Mouse (Mus musculus) urinary bladder, postnatal 14 days (tissue): Measurements from ENCODE around the gene Rfx1.

Experiments
- DNase-seq: peaks from one replicate; pipeline ENCODE4 v3.0.0; 2021; ENCODE audit warnings: low spot score

The Rfx1 gene

DNA sequence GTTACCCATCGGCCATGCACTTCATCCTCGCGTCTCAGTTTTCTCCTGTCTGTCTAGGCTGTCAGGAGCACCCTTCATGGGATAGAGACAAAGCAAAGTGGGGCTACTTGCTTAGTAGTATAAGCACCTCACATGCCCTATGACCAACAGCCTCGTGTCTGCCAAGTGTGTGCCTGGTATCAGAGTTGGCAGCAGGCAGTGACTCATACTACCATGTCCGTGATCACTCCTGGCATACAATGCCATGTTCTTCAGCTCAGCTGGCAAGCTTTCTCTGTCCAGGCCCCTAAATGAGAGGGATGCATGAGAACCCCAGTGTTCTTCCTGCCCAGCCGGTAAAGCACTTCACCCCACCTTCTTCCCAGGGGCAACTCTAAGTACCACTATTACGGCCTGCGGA, 24.0 kb downstream of the Rfx1 start:
- no peak for DNase-seq

DNA sequence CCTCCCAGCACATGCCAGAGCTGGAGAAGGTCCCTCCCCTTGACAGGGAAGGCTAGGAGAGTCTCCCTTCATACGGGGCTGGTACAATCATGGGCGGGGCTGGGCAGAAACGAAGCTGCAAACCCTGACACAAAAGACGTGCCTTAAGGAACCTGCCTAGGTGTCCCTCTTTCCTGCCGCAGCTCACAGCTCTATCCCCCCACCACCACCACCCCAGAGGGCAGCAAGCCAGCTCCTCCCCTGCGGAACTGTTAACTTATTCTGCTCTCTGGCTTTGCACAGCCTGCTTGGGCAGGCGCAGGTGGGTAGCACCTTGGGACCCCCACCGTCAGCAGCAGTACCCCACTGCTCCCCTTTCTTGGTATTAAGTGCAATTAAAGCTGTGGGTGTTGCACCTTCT, 29.4 kb downstream of the Rfx1 start:
- no peak for DNase-seq

DNA sequence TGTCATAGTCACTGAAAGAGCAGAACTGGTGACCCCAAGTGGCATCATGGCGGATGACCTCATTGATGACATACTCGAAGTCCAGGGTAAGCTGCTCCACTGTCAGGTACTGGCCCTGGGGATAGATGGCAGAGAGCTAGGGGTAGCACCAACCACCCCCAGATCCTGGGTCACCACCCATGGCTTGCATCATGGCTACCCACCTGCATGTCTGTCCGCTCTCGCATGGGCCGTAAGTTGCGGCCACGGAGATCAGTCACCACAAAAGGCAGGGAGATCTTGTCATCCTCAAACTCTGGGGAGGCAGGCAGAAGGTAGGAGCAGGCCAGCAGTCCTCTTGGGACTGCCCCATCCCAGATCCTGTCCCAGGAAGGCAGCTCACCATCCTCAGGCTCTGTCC, 31.7 kb downstream of the Rfx1 start:
- DNase-seq, result no peak

DNA sequence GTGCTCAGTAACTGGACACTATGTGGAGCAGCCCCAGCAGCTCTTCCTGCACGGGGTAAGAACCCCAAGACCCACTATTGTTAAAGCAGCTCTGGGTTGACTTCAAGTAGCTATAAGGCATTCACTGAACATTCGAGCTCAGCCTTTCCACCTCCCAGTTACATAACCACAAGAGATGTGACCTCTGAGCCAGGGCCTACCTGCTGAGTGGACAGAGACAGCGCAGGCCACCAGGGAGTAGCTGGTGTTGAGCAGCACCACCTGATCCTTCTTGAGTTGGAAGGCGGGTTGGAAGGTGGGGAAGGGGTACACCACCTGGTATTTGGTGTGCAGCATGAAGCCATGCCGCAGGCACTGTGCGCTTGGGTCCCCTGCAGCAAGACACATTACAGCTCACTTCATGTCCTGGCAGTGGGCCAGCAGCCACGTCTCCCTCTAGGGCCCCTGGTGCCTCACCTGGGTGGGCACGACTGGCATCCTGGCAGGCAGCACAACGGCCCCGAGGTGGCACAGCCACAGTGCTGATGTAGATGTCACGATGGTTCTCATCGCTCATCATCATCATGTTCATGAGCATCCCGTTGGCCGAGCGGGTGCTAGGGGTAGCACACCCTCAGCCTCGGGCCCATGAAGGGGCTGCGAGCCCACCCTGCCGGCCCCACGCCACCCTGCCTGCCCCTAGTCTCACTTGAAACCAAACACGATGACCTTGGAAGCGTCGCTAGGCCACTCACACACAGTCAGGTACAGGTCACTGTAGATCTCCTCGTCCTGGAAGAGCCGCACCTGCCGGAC, 35.0 kb downstream of the Rfx1 start:
- no peak for DNase-seq

DNA sequence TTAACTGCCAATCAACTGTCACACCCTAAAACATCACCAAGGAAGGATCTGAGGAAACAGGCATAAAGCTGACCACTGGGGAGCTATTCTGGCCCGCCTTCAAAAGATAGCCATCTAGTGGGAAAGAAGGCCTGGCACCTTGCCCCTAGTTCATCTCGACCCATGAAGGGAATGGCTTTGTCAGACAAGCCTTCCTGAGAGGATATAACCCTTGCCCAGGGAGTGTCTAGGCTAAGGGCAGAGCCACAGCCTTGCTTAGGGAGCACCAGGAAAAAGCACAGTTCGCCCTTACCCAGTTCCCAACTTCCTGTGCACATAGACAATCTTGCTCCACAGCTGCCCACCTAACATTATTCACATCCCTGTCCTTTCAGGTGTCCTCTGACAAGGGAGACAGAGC, 37.0 kb downstream of the Rfx1 start:
- no peak for DNase-seq

DNA sequence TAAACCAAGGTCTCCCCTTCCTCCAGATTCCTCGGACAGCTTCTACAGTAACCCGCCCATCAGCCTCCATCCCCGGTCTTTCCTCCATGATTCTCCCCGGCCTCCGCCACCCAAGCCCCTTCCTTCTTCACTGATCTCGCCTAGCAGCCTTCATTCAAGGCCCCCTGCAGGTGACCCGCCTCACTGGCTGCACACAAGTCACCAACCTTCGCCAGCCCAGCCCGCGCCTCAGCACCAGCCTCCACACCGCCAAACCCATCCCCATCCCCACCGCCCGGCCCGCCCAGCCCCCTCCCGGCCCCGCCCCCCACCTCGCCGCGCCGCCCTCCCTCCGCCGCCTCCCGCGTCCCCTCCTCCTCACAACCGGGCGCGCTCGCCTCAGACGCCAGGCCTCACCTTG, 37.6 kb downstream of the Rfx1 start:
- DNase-seq, result no peak

DNA sequence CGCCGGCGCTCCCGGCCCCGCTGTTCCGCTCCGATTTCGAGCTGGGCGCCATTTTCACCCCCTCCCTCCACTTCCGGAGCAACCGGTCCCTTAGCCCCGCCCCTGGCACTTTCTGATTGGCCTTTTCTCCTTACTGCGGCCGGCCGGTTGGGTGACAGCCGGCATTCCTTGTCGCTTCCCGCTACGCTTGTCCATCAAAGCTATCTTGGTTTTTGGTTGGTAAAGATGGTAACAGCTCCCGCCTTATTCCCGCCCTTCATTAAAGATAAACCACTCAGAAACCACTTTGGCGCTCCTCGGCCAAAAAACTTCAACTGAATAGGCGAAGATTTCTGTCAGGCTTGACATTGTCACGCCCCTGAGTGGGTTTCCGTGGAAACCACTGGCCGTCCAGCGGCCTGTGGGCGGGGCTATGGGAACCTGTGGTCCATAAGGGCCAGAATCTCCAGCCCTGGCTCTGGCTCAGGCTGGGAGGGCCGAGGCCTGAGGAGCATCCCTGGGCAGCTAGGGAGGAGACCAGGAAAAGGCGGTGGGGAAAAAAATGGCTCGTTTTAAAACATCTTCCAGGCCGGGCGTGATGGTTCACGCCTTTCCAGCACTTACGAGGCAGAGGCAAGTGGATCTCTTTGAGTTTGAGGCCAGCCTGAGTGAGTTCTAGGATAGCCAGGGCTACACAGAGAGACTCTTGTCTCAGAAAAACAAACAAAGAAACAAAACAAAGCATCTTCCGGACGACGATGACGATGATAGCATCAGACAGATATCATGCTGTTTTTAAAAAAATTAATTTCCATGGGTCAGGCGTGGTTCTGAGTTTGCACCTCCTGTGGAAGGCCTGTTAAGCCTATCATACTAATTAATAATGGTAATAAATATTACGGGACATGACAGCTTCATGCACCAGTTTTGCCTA, 38.3 kb downstream of the Rfx1 start, which contains the start of gene Dcaf15:
Gene Dcaf15, minus strand, starts transcription at position 72 of the 913 bp plus-strand sequence.
- DNase-seq, result peak; percentile 99

DNA sequence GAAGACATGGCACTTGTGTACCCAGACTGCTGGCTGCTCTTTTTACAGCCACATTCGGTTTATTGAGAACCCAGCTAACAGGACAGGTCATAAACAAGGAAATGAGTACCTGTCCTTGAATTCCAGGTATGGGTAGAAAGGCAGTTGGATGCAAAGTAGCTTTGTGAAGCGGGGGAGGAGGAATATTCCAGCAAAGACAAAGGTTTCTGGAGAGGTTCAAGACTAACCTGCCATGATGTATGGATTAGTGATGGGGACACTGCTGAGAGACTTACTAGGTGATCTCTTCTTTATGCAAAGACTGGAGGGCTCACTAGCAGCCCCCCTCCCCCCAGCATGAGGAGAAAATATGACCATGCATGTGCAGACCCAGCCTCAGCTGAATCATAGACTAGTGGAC, 39.0 kb downstream of the Rfx1 start:
- no peak for DNase-seq

DNA sequence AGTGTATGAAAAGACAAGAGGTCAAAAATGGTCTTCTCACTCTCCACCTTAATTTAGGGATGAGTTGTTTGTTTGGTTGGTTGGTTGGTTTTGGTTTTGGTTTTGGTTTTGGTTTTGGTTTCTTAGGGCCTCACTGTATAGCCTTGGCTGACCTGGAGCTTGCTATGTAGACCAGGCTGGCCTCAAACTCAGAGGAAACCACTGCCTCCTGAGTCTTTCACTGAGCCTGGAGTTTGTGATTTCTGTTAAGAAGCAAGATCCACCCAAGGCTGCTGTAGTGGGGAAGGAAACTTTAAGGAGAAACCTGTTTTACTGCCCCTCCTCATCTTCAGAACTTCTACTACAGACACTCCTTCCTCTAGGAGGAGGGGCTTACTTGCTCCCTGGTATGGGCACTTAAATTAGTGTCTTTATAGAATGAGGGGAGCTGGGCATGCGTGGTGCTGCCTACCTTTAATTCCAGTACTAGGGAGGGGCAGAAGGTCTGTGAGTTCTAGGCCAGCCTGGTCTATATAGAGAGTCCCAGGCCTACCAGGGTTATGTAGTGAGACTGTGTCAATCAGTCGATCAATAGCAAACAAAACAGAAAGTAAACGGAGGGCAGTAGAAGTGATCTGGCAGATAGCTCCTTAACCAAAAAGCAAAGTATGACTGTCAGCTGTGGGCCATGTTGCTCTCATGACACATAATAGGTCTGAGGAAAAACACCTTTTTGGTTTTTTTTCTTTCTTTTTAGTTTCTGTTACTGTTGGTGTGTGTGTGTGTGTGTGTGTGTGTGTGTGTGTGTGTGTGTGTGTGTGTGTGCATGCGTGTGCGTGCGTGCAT, 39.8 kb downstream of the Rfx1 start:
- DNase-seq, result no peak

DNA sequence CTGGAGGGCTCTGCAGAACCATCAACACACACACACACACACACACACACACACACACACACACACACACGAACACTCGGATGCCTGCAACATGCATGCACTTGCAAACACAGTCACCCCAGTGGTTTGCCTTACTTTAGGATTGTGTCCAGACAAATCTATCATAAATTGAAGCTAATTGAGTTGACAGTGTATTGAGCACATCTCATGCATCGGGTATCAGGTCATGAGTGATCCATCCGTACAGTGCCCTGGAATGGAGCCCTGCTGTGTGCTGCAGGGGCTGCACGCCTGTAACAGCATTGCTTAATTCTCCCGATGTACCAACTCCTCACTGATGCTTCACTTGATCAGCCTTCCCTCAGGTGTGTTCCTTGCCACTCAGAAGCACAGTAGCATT, 49.0 kb downstream of the Rfx1 start:
- DNase-seq, result no peak

DNA sequence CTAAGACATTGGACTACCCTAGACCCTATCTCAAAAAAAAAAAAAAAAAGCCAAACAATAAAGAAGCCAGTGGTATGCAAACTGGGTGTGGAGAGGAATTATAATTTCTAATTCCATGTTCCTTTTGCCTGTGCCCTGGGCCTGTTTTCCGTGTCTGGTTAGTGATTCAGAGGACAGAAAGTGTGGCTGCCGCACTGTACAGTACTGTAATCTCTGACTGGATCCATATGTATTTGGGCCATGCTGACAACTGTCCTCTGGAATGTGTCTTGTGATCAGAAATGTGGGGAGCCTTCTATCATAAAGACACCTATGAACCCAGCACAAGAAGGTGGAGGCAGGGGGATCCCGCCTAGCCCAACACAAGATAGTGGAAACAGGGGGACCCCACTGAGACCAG, 55.5 kb downstream of the Rfx1 start:
- no peak for DNase-seq

DNA sequence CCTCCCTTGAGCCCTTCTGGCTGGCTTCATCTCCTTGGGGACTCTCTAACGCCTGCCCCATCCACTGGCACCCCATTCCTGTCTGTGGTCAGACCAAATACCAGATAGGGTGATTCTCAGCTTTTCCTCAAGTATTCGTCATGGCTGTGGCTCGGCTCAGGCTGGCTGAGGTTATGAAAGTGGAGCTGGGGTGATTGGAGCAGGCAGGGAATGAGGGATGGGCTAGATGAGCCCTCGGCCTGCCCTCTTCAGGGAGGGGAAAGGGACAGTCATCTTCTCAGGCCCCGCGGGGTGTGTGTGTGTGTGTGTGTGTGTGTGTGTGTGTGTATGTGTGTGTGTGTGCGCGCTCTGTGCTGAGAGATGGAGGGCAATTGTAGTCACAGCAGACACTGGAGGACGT, 59.0 kb downstream of the Rfx1 start, which contains the start of gene Podnl1:
Gene Podnl1, plus strand, starts transcription at position 334 of the 400 bp plus-strand sequence.
- DNase-seq, result peak; percentile 19

DNA sequence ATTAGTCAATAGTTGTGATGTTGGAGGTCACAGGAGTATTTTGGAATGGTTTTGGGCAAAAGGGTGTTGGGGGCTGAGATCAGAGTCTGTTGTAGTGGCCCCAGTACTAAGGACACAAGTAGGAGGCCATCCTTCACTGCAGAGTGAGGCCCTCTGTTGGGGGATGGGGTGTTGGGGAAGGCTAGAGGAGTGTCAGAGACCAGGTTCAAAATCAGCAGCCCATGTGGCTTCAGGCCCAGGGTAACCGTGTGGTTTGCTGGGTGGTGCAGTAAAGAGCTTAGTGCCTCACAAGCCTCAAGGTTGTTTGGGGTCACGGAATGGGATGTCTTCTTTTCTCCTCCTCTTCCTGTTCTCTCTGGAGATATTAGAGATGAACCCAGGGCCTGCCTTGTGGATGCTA, 60.1 kb downstream of the Rfx1 start:
- no peak for DNase-seq

DNA sequence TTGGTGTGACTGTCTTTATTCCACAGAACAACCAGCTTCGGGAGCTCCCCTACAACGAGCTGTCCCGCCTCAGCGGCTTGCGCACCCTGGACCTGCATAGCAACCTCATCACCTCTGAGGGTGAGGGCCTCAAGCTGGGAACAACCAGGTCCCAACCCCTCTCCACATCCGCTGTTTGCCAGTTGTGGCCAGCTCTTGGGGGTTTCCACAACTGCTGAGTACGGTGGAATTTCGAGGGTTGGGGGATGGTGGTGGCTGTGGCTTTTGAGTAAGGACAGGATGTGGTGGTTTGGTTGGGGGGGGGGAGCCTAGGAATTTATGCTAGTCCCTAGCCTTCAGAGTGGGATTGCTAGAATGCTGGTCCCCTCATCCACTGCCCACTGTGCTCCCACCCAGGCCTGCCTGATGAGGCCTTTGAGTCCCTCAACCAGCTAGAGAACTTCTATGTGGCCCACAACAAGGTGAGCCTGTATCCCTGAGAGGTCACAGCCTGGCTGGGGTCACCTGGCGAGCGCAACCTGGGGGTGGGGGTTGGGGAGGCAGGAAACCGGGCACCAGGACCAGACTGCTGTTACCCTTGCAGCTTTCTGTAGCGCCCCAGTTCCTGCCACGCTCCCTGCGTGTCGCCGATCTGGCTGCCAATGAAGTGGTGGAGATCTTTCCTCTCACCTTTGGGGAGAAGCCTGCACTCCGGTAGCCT, 60.7 kb downstream of the Rfx1 start:
- DNase-seq, result no peak

DNA sequence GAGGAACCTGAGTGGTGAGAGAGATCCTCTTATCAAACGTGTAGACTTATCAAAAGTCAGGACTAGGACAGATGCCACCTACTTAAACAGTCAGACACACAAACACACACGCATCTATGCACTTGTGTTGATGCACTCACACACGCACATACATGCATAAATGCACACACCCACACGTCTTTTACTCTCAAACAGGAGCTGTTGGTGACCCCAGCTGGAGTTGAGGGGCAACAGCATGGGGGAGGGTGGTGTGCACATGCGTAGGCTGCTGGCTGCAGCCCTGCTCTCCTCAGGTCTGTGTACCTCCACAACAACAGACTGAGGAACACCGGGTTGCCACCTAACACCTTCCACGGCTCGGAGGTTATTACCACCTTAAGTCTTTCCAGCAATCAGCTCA, 61.6 kb downstream of the Rfx1 start:
- DNase-seq, result no peak

DNA sequence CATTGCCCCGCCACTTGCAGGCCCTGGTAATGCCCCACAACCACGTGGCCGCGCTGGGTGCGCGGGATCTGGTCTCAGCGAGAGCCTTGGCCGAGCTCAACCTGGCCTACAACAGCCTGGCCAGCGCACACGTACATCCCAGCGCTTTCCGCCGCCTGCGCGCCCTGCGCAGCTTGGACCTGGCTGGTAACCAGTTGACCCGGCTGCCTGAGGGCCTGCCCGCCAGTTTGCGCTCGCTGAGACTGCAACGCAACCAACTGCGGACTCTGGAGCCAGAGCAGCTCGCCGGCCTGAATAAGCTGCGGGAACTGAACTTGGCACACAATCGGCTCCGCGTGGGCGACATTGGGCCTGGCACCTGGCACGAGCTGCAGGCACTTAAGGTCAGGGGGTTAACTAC, 64.2 kb downstream of the Rfx1 start:
- DNase-seq, result no peak

DNA sequence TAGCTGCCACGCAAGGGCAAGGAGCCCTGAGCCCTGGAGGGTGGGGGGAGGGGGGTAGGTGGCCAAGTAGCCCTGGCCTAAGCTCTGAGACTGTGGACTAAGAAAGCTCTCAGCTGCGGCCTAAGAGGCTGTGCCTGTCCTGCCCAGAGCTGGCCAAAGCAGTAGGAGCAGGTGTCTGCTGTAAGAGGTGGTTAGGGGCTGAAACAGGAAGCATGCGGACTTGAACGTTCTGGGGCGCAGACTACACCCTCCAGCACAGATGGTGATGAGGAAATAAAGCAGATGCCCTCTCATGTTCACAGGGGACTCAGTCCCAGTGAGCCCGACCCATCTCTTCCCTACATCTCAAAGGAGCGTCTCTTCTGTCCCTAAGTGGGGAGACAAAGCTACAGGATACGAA, 65.6 kb downstream of the Rfx1 start:
- DNase-seq, result no peak

DNA sequence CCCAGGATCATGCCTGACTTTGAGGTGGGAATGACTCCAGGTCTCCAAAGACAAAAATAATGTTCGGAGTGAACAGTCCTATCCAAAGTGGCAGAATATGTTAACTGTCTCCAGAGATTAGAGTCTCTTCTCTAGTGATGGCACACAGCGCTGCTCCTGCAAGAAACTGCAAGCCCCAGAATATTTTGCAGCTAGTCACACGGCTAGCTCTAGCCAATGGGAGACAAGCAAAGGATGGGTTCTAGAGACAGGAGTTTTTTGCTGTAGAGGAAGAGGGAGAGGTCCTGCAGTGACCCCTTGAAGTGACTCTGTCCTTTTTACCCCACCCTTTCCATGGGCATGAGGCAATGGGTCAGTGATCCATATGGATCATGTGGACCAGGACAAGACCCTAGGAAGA, 71.2 kb downstream of the Rfx1 start:
- DNase-seq, result no peak

DNA sequence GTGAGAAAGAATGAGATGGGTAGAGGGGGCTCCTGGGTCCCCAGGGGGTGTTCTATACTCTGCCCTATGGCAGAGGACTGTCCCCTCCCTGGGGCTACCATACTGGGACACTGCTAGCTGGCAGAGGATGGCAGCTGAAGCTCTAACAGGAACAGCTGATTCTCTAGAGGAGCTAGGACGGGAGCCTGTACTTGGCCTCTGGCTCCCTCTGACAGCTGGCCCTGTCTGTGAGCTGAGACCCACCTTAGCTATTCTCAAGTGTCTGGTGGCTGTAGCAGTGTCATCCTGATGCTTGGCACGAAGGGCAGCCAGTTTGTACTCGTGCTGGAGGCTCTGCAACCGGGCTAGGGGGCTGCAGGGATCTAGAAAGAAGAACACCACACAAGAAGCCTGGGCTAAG, 74.2 kb downstream of the Rfx1 start:
- DNase-seq, result no peak

DNA sequence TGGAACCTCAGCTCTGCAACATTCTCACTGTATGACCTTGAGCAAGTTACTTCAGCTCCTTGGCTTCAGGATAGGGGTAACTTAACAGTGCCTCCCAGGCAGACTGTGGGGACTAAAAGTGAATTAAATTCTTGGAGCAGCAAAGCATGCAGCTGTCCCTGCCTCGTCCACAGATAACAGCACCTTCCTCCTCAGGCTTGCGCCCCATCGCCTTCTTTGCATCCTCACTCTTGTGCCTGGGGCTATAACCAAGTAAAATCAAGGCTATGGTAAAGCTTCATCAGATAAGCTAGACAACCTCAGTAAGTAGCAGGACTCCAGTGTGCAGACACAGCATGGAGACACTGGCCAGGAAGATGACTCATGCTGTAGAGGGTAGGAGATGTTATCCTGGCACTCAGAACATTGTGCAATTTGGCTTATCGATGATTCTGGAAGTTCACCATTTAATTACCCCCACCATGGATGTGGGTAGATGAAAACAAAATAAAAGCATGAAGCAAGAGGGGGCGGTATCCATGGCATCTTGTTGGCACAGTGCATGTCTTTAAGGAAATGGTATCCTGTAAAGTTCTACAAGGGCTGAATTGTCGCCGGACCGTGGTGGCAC, 78.1 kb downstream of the Rfx1 start:
- peak; percentile 22 for DNase-seq
